Mouse (Mus musculus) frontal cortex, postnatal 14 days (tissue): ENCODE results near the gene Clptm1l.

ENCODE experiments used
- DNase-seq, 2 experiments: peaks; one replicate each; pipeline ENCODE4 v3.0.0; 2022; ENCODE audit warnings: low spot score in 2 of 2

Clptm1l gene

DNA sequence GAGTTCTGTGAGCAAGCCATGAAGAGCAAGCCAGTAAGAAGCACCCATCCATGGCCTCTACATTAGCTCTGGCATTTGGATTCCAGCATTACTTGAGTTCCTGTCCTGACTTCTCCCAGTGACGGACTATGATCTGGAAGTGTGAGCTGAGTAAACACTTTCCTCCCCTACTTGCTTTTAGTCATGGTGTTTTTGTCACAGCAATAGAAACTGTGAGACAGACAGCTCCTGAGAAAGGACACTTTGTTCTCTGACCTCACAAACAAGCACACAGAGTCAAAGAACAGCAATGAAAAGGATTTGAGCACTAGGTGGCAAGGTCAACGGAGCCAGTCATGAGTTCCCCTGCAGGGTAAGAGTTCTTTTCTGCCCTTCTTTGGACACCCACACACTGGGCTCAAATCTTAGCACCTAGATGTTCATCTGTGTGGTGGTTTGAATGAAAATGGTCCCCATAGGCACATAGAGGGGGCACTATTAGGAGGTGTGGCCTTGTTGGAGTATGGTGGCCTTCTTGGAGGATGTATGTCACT lies 56.4 kb downstream of the Clptm1l start:
- no peak for DNase-seq
